Comparison of ENCODE assay signal across 28 mouse cellular contexts in the genomic region with DNA sequence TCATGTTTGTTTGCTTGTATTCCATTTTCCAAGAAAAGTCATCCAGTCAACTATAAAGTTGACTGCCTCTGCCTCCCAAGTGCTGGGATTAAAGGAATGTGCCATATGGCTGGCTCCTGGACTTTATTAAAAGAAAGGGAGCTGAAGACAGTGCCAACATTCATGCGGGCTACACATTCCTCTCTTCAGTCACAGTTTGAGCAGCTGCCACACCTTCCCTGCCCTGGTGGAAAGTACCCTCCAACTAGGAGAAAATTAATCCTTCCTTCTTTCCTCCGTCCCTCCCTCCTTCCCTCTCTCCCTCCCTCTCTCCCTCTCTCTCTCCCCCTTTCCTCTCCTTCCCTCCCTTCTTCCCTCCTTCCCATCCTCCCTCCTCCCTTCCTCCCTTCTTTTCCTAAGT. TPM values are rescaled to one million over a fixed set of nuclear protein-coding genes. Genes with fewer than 3 reads are reported as not detected.
DNase-seq lines count a peak whose midpoint lies in the region; ATAC-seq and TF ChIP-seq lines count a peak whose summit lies in the region.
"Had no signal": no experiment of that assay in that cellular context is flagged by ENCODE, and none has a peak within 500 bp of the region (broad histone marks: within the 10 kb centered on the region; RNA-seq: fewer than 3 reads in every experiment).

No protein-coding gene starts in this region.

- H3K36me3 ChIP-seq in heart, embryonic 15.5 days: no peaks in the 10 kb centered on the region
- no peaks in the 10 kb centered on the region for H3K36me3 ChIP-seq in lung, postnatal 0 days (ENCODE audit: insufficient read depth, low read length)
- H3K36me3 ChIP-seq in stomach, postnatal 0 days (ENCODE audit: control insufficient read depth, insufficient read depth, low read length): no peaks in the 10 kb centered on the region
- H3K36me3 ChIP-seq: forebrain, embryonic 15.5 days; G1E; hindbrain, embryonic 15.5 days; intestine, embryonic 15.5 days; midbrain, embryonic 15.5 days; neural tube, embryonic 15.5 days had no signal

- no peak for ATAC-seq in heart, embryonic 15.5 days (replicated peaks; ENCODE audit: insufficient number of reproducible peaks, insufficient read depth, low FRiP score, low read depth)
- no peak for ATAC-seq in lung, postnatal 0 days
- no peak for ATAC-seq in stomach, postnatal 0 days (ENCODE audit: low FRiP score, low TSS enrichment)
- ATAC-seq: forebrain, embryonic 15.5 days; intestine, embryonic 15.5 days; midbrain, embryonic 15.5 days had no signal

- H3K4me1 ChIP-seq in heart, embryonic 15.5 days (replicated peaks): peaks cover 45% of the 10 kb centered on the region
- H3K4me1 ChIP-seq in lung, postnatal 0 days (ENCODE audit: insufficient read depth, low read depth, low read length): peaks cover 6% of the 10 kb centered on the region
- peaks cover 3% of the 10 kb centered on the region for H3K4me1 ChIP-seq in stomach, postnatal 0 days (replicated peaks; ENCODE audit: control insufficient read depth, insufficient read depth)

- no peak overlapping the region for H3K4me2 ChIP-seq in heart, embryonic 15.5 days
- H3K4me2 ChIP-seq in lung, postnatal 0 days (replicated peaks; ENCODE audit: low read depth, low read length): no peak overlapping the region
- no peak overlapping the region for H3K4me2 ChIP-seq in stomach, postnatal 0 days (replicated peaks; ENCODE audit: low read depth)
- H3K4me2 ChIP-seq: forebrain, embryonic 15.5 days; hindbrain, embryonic 15.5 days; intestine, embryonic 15.5 days; midbrain, embryonic 15.5 days; neural tube, embryonic 15.5 days had no signal

- no peak for TF ChIP-seq EP300 in lung, postnatal 0 days (IDR thresholded peaks at IDR 0.05)
- TF ChIP-seq EP300 in stomach, postnatal 0 days (optimal IDR thresholded peaks at IDR 0.05): no peak

- H3K27me3 ChIP-seq in heart, embryonic 15.5 days: no peaks in the 10 kb centered on the region
- no peaks in the 10 kb centered on the region for H3K27me3 ChIP-seq in lung, postnatal 0 days (replicated peaks; ENCODE audit: insufficient read depth, low read length)
- H3K27me3 ChIP-seq in stomach, postnatal 0 days (ENCODE audit: control insufficient read depth, insufficient read depth, low read length): no peaks in the 10 kb centered on the region
- H3K27me3 ChIP-seq: forebrain, embryonic 15.5 days; hindbrain, embryonic 15.5 days; intestine, embryonic 15.5 days; midbrain, embryonic 15.5 days; neural tube, embryonic 15.5 days had no signal

- H3K9ac ChIP-seq in heart, embryonic 15.5 days: no peak overlapping the region
- no peak overlapping the region for H3K9ac ChIP-seq in lung, postnatal 0 days (replicated peaks; ENCODE audit: low read depth)
- H3K9ac ChIP-seq in stomach, postnatal 0 days (ENCODE audit: low read length): no peak overlapping the region
- H3K9ac ChIP-seq: forebrain, embryonic 15.5 days; hindbrain, embryonic 15.5 days; intestine, embryonic 15.5 days; midbrain, embryonic 15.5 days; neural tube, embryonic 15.5 days had no signal

- H3K9me3 ChIP-seq in heart, embryonic 15.5 days (replicated peaks): no peaks in the 10 kb centered on the region
- no peaks in the 10 kb centered on the region for H3K9me3 ChIP-seq in lung, postnatal 0 days (ENCODE audit: low read length)
- H3K9me3 ChIP-seq in stomach, postnatal 0 days (ENCODE audit: control insufficient read depth, low read length): no peaks in the 10 kb centered on the region
- H3K9me3 ChIP-seq: forebrain, embryonic 15.5 days; G1E; hindbrain, embryonic 15.5 days; midbrain, embryonic 15.5 days; neural tube, embryonic 15.5 days had no signal

- 36% methylated on average over 2 of the region's 2 CpGs for WGBS in heart, embryonic 15.5 days
- 28% methylated on average over 2 of the region's 2 CpGs for WGBS in lung, postnatal 0 days
- WGBS in stomach, postnatal 0 days: 28% methylated on average over 2 of the region's 2 CpGs

- H3K27ac ChIP-seq in heart, embryonic 15.5 days: peak overlapping the region; percentile 89
- H3K27ac ChIP-seq in lung, postnatal 0 days (ENCODE audit: low read length): no peak overlapping the region
- 0 out of 2 replicates have a peak overlapping the region, but pooled peaks have one; percentile 18 for H3K27ac ChIP-seq in stomach, postnatal 0 days (replicated peaks)
- no peak overlapping the region; the same call in 1 of the 2 replicates for H3K27ac ChIP-seq in left cerebral cortex, adult 2 months
- H3K27ac ChIP-seq: forebrain, embryonic 15.5 days; hindbrain, embryonic 15.5 days; intestine, embryonic 15.5 days; midbrain, embryonic 15.5 days; neural tube, embryonic 15.5 days had no signal

- H3K4me3 ChIP-seq in heart, embryonic 15.5 days: no peak overlapping the region
- H3K4me3 ChIP-seq in lung, postnatal 0 days (ENCODE audit: low read depth, low read length): no peak overlapping the region
- H3K4me3 ChIP-seq in stomach, postnatal 0 days (ENCODE audit: low read depth, low read length): no peak overlapping the region
- no peak overlapping the region for H3K4me3 ChIP-seq in left cerebral cortex, adult 2 months
- H3K4me3 ChIP-seq: erythroblast, embryonic 14.5 days; forebrain, embryonic 15.5 days; hindbrain, embryonic 15.5 days; intestine, embryonic 15.5 days; midbrain, embryonic 15.5 days; neural tube, embryonic 15.5 days had no signal

- DNase-seq in heart, adult 9 months (ENCODE audit: low spot score in 2 of 2): no peak
- DNase-seq in lung, postnatal 0 days (ENCODE audit: low spot score): peak; percentile 13
- no peak for DNase-seq in lung, adult 18-20 months
- DNase-seq in brain, adult 2 months (ENCODE audit: low read depth, low spot score): peak; percentile 41
- DNase-seq in stomach, postnatal 0 days (ENCODE audit: low spot score): no peak
- no peak for DNase-seq in left cerebral cortex, adult 2 months (ENCODE audit: extremely low spot score in 1 of 2, low spot score in 2 of 2)
- DNase-seq: adrenal gland, postnatal 36 days; cerebellum, adult 18-20 months; cerebellum, postnatal 36 days; gastrocnemius, postnatal 25 days; kidney, adult 9 months; kidney, postnatal 4 days; layer of hippocampus, adult 9-11 months; liver; right cerebral cortex, postnatal 14 days; spleen, adult 18-20 months; thymus, adult 18-20 months; thymus, postnatal 4 days had no signal

- intact Hi-C loops in left cerebral cortex, adult 2 months (cut with DNase I): loop anchor here (5.0 kb wide), 1 partner anchor 172 kb away; no protein-coding TSS in a partner anchor

- no peak for TF ChIP-seq CTCF in lung, postnatal 0 days (IDR thresholded peaks at IDR 0.05)
- no peak for TF ChIP-seq CTCF in stomach, postnatal 0 days (IDR thresholded peaks at IDR 0.05; ENCODE audit: low read depth)
- TF ChIP-seq CTCF in left cerebral cortex, adult 2 months (IDR thresholded peaks at IDR 0.05): no peak

RNA-seq across cellular contexts. Expression of gene 1810010D01Rik, which starts 8.2 kb away (rescaled TPM):
- 0.44 TPM in 1 of 2 replicates, not detected in the other for polyA plus RNA-seq in heart, embryonic 15.5 days (2015; fragmentation: Nextera tagmentation; extraction: Ambion mirVana)
- polyA plus RNA-seq in lung, postnatal 0 days (2015; fragmentation: Nextera tagmentation; extraction: Ambion mirVana): 0.73 and 0.94 TPM in 2 replicates
- polyA plus RNA-seq in stomach, postnatal 0 days (2015; fragmentation: Nextera tagmentation; extraction: Ambion mirVana): 111 and 135 TPM in 2 replicates
- total RNA-seq in left cerebral cortex, adult 2 months (2021): 1 to 10 TPM; 1.2 to 1.8 TPM
- total RNA-seq: G1E; gastrocnemius, postnatal 25 days; heart, postnatal 25 days; megakaryocyte progenitor cell, adult 5-6 weeks had no signal
- polyA plus RNA-seq: erythroblast, embryonic 14.5 days; G1E; hindbrain, embryonic 15.5 days; midbrain, embryonic 15.5 days; neural tube, embryonic 15.5 days had no signal

Comparison
In these comparisons a context has a peak if more than half of its experiments do, and no peak if none do; other contexts are left out.
1. DNase-seq: peak in lung, postnatal 0 days (single experiment) and brain, adult 2 months (single experiment); none in heart, adult 9 months (0 of 2), lung, adult 18-20 months (0 of 2), stomach, postnatal 0 days (single experiment) and left cerebral cortex, adult 2 months (0 of 2).
2. H3K27ac ChIP-seq: peak in heart, embryonic 15.5 days (single experiment) and stomach, postnatal 0 days (single experiment); none in lung, postnatal 0 days (single experiment) and left cerebral cortex, adult 2 months (single experiment).
3. RNA of gene 1810010D01Rik, which starts 8.2 kb away (polyA plus RNA-seq): 111 to 135 TPM in stomach, postnatal 0 days; 0.73 to 0.94 TPM in lung, postnatal 0 days and 0.44 TPM in heart, embryonic 15.5 days; every median in the first group is over 10 times any median in the second.